Mouse (Mus musculus) skeletal muscle tissue, adult 2 months (tissue): ENCODE data around the gene Fosb.
A peak's percentile ranks its signal among the peaks of the same experiment; 100 is the strongest.

ENCODE experiments used
- DNase-seq: peaks from one replicate; pipeline ENCODE4 v3.0.0-alpha.2; 2012; ENCODE audit warnings: low read depth, low spot score

Fosb gene

GRCm38 (mm10) chr7:19306819-19307738 is 2.8 kb downstream of the Fosb start:
- DNase-seq: no peak

- no peak for DNase-seq
These were observed 3.8 kb downstream of the Fosb start for GRCm38 (mm10) chr7:19305796-19306765.

GRCm38 (mm10) chr7:19305413-19305735 is 4.5 kb downstream of the Fosb start:
- no peak for DNase-seq

GRCm38 (mm10) chr7:19304501-19305412 is 5.1 kb downstream of the Fosb start:
- DNase-seq: no peak

DNA sequence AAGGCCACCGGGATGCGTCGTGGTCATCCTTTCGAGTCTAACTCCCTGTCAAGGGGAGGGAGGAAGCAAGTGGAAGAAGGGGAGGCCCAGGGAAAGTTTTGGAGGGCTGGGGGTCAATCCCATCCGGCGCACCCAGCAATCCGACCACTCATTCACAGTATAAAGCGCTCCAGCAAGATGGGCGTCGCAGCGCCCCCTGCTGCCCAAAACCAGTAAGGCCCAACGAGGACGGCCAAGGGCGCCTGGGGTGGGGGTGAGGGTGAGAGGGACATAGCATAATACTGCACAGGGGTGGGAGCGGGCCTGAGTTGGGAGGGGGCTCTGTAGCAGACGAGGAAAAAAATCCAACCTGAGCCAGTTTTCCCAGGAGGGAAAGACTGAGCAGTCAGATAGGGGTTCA is 6.1 kb downstream of the Fosb start:
- no peak for DNase-seq

DNA sequence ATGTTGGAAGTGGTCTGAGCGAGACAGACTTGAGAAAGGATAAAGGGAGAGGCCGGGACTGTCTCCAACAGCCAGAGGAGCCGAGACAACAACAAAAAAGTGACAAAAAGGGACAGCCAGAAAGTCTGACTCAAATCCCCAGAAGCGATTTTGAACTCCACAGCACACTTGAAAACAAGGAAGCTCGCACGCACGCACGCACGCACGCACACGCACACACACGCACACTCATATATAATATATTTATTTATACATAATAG is 6.9 kb downstream of the Fosb start:
- DNase-seq: no peak

DNA sequence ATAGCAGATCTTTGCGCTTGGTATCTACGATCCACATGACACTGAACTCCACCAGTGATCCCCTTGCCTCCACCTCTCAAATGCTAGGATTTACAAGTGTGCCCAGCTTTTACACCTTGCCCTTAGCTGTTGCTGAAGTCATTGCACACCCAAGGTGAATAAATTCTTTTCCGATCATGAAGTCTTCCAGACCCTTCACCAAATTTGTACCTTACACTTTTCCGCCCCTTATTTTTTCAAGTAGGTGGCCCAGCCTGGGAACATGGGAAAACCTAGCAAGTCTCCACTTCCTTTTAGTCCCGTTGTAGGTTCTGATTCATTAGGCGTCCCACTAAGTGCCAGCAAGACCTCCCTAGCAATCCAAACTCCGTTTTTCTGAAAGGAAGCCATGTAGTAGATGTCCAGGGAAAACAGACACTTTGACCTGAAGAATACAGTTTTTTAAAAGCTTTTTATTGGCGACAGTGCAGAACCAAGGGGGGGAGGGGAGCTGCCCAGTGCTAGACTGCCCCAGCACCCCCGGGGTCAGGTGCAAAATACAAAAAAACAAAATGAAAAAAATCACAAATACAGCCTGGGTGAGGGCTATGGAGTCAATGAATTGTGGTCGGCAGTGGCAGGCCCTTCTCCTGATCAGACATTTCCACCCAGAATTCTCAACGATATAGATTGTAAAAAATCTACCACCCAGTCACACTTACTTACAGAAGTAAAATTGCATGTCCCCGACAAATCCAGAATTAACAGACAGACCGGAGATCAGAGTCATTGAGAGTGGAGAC is 7.4 kb downstream of the Fosb start:
- no peak for DNase-seq

- no peak for DNase-seq
These were observed 8.2 kb downstream of the Fosb start for GRCm38 (mm10) chr7:19301461-19302263.

GRCm38 (mm10) chr7:19300501-19301421 is 9.1 kb downstream of the Fosb start:
- peak; percentile 79 for DNase-seq

- DNase-seq: peak; percentile 68
These were observed 10.7 kb downstream of the Fosb start for GRCm38 (mm10) chr7:19299194-19299593.

GRCm38 (mm10) chr7:19297794-19298193 is 12.1 kb downstream of the Fosb start:
- no peak for DNase-seq

- no peak for DNase-seq
These were observed 12.8 kb downstream of the Fosb start for GRCm38 (mm10) chr7:19297034-19297433.

DNA sequence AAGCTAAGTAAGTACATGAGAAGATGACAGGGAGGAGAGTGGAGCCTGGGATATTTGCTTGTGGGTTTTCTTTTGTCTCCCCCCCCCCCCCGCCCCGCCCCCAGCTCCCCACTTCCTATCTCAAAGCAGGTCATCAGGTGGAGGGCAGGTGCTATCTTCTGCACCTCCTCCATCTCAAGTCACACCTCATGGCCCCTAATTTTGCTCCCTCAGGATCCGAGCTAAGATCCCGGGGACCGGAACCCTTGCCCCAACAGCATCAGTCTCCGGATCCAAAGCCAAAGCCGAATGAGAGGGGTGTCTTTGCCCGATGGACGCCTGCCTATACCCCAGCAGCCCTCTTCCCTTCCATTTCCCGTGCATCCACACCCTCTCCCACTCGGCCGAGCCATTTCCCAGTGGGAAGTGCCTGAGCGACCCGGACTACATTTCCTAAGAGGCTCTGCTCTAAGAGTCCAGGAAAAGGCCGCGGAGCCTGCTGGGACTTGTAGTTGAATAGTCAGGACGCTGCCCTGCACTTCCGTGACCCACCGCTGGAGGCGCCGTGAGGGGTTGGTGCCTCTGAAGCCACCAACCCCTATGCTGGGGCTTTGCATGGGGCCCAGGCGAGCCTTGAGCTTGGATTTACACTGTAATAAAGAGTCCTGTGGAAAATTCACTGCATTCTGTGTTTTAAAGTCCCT is 14.2 kb downstream of the Fosb start:
- peak; percentile 91 for DNase-seq

- DNase-seq: peak; percentile 84
These were observed 18.8 kb downstream of the Fosb start for GRCm38 (mm10) chr7:19290969-19291596.

GRCm38 (mm10) chr7:19284763-19285162 is 25.1 kb downstream of the Fosb start:
- no peak for DNase-seq

DNA sequence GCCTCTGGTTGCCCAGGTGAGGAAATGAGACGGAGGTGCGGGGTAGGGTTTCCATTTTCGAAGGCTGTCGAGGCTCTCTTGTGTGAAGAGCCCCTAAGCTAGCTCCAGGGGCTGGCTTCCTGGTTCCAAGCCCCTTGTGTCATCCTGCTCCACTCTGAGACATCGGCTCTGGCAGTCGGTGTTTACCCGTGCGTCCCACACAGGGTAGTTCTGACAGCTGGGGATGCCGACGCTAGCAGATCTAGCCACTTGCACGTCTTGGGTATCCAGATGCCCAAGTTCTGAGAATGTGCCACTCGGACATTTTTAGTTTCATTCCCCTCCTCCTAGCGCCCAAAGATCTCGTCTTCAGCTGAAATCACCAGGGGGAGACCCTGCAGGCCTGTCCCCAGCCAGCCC is 26.4 kb downstream of the Fosb start:
- DNase-seq: no peak

DNA sequence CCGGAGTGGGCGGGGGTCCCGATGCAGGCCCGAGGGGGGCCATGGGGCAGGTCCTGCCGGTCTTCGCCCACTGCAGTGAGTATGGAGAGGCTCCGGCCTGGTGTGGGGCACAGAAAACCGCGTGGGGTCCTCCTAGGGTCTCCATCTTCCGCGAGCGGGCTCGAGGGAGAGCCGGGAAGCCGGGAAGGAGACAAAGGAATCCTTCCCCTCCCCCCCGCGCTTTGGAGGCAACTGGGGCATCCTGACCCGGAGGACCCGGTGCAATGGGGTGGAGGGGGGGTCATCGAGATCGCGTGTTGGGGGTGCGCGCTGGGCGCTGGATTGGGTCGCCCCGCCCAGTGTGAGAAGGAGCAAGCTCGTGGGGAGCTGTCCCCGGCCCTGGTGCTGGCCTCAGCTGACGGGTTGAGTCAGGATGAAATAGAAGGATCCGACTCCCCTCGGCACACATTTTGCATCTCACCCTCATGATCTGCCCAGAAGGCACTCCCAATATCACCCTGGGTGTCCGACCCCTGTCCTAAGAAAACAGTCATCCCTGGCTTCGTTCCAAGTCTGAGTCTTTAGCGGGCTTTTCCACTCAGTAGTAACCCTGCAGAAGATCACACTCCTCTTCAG is 27.0 kb downstream of the Fosb start:
- no peak for DNase-seq
